Mouse (Mus musculus): ENCODE data around the gene Slc9a7. TPM values are rescaled to one million over a fixed set of nuclear protein-coding genes. Genes with fewer than 3 reads are reported as not detected.

Slc9a7 gene
- total and polyA plus RNA-seq, 3 experiments, result 20.7 to 26.0 (median 21.6) TPM

DNA sequence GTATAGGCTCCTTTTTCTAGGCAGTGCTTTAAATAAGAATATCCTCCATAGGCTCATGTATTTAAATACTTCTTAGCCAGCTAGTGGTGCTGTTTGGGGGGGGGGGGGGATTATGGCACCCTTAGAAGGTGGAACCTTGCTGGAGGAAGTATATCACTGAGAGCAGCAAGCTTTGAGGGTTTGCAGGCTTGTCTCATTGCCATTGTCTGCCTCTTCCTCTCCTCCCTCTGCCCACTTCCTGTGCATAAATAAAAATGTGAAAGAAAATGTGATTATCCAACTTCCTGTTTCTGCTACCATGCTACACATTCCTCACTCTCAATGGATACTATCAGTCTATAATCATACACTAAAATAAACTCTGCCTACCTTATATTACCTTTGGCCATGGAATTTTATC lies 123.2 kb downstream of the Slc9a7 start:
- H3K79me2 ChIP-seq (replicated peaks; ENCODE audit: control insufficient read depth, extremely low read depth, insufficient read depth, poor library complexity, severe bottlenecking), result no peaks in the 10 kb centered on the region
- in situ Hi-C loops (cut with MboI; ENCODE audit: low pct_ligation_motif_present, low pct_unique_long_range_greater_than_20kb, low sequenced_read_pairs) (loop anchor here (25.0 kb wide), 2 partner anchors 169 to 394 kb away; no protein-coding TSS in a partner anchor), dilution Hi-C loops (cut with MboI; ENCODE audit: extremely low pct_ligation_motif_present, extremely low pct_unique_long_range_greater_than_20kb, low sequenced_read_pairs) (no loop called here)
- no peaks in the 10 kb centered on the region for H3K27me3 ChIP-seq (replicated peaks)
- H3K27ac ChIP-seq (ENCODE audit: insufficient read depth, low read depth), result no peak overlapping the region
- peaks cover 4 to 45% of the 10 kb centered on the region in 2 experiments; a peak in 3 of 4 replicates for H3K4me1 ChIP-seq (ENCODE audit: control insufficient read depth in 1 of 2, insufficient read depth in 2 of 2)
- TF ChIP-seq RCOR1 (conservative IDR thresholded peaks at IDR 0.05; ENCODE audit: low read depth, low read length) (no peak), CHD2 (IDR thresholded peaks at IDR 0.05; ENCODE audit: low read length) (no peak), JUN (IDR thresholded peaks at IDR 0.05; ENCODE audit: insufficient read depth, low read depth, low read length) (no peak), PAX5 (IDR thresholded peaks at IDR 0.05; ENCODE audit: low read length) (no peak), UBTF (IDR thresholded peaks at IDR 0.05; ENCODE audit: low read depth, low read length) (no peak), SIN3A (IDR thresholded peaks at IDR 0.05; ENCODE audit: low read length) (no peak), MYC (IDR thresholded peaks at IDR 0.05; ENCODE audit: low read depth, low read length) (no peak), ZMIZ1 (IDR thresholded peaks at IDR 0.05; ENCODE audit: low read depth, low read length) (no peak), KAT2A (IDR thresholded peaks at IDR 0.05; ENCODE audit: insufficient replicate concordance, low read length) (no peak), USF1 (IDR thresholded peaks at IDR 0.05; ENCODE audit: low read depth, low read length) (no peak)
- no peak overlapping the region for H3K9ac ChIP-seq (ENCODE audit: insufficient read depth, low read depth)
- no peaks in the 10 kb centered on the region for H3K9me3 ChIP-seq (replicated peaks; ENCODE audit: low read length)
- no peak overlapping the region for H3K4me2 ChIP-seq (ENCODE audit: insufficient read depth, low read depth, poor library complexity, severe bottlenecking)
- no peak overlapping the region for H3K4me3 ChIP-seq (replicated peaks in 1 of 3; ENCODE audit: low read depth in 2 of 3, low read length in 2 of 3, poor library complexity in 1 of 3)
- peaks cover 0 to 3% of the 10 kb centered on the region in 2 experiments for H3K36me3 ChIP-seq (replicated peaks in 1 of 2; ENCODE audit: control insufficient read depth in 1 of 2, insufficient read depth in 1 of 2, low read length in 1 of 2)
- DNase-seq (ENCODE audit: extremely low read depth), result no peak

DNA sequence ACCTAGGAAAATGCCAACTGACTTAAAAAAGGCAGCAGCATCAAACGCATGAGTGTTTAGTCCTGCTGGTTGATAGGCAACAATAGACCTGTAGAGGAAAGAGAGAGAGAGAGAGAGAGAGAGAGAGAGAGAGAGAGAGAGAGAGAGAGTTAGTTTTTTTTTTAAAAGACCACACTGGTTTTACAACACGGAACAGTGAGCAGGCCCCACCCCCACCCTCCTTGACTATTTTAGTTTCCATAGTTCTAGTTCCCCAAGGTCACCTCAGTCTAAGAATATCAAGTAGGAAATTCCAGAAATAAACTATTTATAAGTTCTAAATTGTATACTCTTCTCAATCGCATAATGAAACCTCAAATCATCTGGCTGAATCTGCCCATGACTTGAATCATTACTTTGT lies 126.6 kb downstream of the Slc9a7 start:
- Histone ChIP-seq H3K9me3 (replicated peaks; ENCODE audit: low read length) (no peaks in the 10 kb centered on the region), H3K36me3 (replicated peaks in 1 of 2; ENCODE audit: control insufficient read depth in 1 of 2, insufficient read depth in 1 of 2, low read length in 1 of 2) (peaks cover 2 to 12% of the 10 kb centered on the region in 2 experiments), H3K4me1 (ENCODE audit: control insufficient read depth in 1 of 2, insufficient read depth in 2 of 2) (peaks cover 0 to 45% of the 10 kb centered on the region in 2 experiments; a peak in 2 of 4 replicates), H3K4me3 (replicated peaks in 1 of 3; ENCODE audit: low read depth in 2 of 3, low read length in 2 of 3, poor library complexity in 1 of 3) (no peak overlapping the region), H3K9ac (ENCODE audit: insufficient read depth, low read depth) (no peak overlapping the region), H3K27me3 (replicated peaks) (no peaks in the 10 kb centered on the region), H3K79me2 (replicated peaks; ENCODE audit: control insufficient read depth, extremely low read depth, insufficient read depth, poor library complexity, severe bottlenecking) (no peaks in the 10 kb centered on the region), H3K27ac (ENCODE audit: insufficient read depth, low read depth) (no peak overlapping the region; the same call in 1 of the 2 replicates), H3K4me2 (ENCODE audit: insufficient read depth, low read depth, poor library complexity, severe bottlenecking) (peak overlapping the region; percentile 21; the same call in 1 of the 2 replicates)
- in situ Hi-C loops (cut with MboI; ENCODE audit: low pct_ligation_motif_present, low pct_unique_long_range_greater_than_20kb, low sequenced_read_pairs), result loop anchor here (25.0 kb wide), 2 partner anchors 172 to 397 kb away; no protein-coding TSS in a partner anchor
- DNase-seq (ENCODE audit: extremely low read depth), result peak; percentile 51
- dilution Hi-C loops (cut with MboI; ENCODE audit: extremely low pct_ligation_motif_present, extremely low pct_unique_long_range_greater_than_20kb, low sequenced_read_pairs), result no loop called here
- TF ChIP-seq ZNF384 (IDR thresholded peaks at IDR 0.05; ENCODE audit: low read depth, low read length), result peak; percentile 90
- TF ChIP-seq JUND (conservative IDR thresholded peaks at IDR 0.05; ENCODE audit: low read depth, low read length), result peak; percentile 60; the same call in 1 of the 2 replicates
- no peak for TF ChIP-seq USF2 (conservative IDR thresholded peaks at IDR 0.05; ENCODE audit: low read depth, low read length)
- TF ChIP-seq GABPA (IDR thresholded peaks at IDR 0.05; ENCODE audit: insufficient replicate concordance, low read depth, low read length), result no peak
- TF ChIP-seq MEF2A (IDR thresholded peaks at IDR 0.05; ENCODE audit: borderline replicate concordance, low read depth, low read length), result peak; percentile 75
- TF ChIP-seq CHD2 (IDR thresholded peaks at IDR 0.05; ENCODE audit: low read length), result peak; percentile 53; the same call in 1 of the 2 replicates
- TF ChIP-seq IRF4 (IDR thresholded peaks at IDR 0.05; ENCODE audit: low read depth, low read length), result no peak; the same call in 1 of the 2 replicates
- peak; percentile 41; the same call in 1 of the 2 replicates for TF ChIP-seq ETS1 (conservative IDR thresholded peaks at IDR 0.05; ENCODE audit: low read depth, low read length)
- TF ChIP-seq EP300 (IDR thresholded peaks at IDR 0.05; ENCODE audit: low read length), result peak; percentile 51
- TF ChIP-seq TBP (conservative IDR thresholded peaks at IDR 0.05; ENCODE audit: low read depth, low read length), result no peak
